Mouse (Mus musculus): Measurements from ENCODE around the gene 2610021A01Rik. TPM values are rescaled to one million over a fixed set of nuclear protein-coding genes. Genes with fewer than 3 reads are reported as not detected.
"Not testable (repeated sequence)": the region's sequence is repeated elsewhere in the genome, so short reads cannot be mapped to it uniquely, and the experiment has no call there.

Gene 2610021A01Rik
- total and polyA plus RNA-seq, 3 experiments = 3.4 to 9.2 (median 8.5) TPM

DNA sequence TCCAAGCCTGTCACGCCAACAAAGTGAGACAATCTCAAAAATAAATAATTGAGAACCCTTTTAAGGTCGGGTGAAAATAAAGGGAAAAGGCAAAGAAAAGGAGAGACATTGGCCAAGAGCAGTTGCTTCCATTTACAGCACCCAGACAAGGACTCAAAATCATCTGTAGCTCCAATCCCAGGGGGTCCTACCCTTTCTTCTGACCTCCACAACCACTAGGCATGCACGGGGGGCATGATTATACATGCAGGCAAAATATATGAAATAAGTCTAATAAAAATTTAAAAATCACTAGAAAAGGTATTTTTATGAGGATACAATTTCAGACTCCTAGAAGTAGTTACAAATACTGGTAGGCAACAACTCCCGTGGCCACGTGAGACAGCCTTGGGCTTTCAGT, 415 bp upstream of the 2610021A01Rik start:
- H3K9ac ChIP-seq (ENCODE audit: low read depth, low read length) = peak overlapping the region; percentile 50
- no peaks in the 10 kb centered on the region for H3K27me3 ChIP-seq (ENCODE audit: control insufficient read depth, insufficient read depth, low read length)
- H3K4me3 ChIP-seq = peak overlapping the region; percentile 72
- TF ChIP-seq POLR2A (IDR thresholded peaks at IDR 0.05; ENCODE audit: insufficient read depth, low read depth, low read length) = no peak
- TF ChIP-seq CTCF (IDR thresholded peaks at IDR 0.05) = no peak
- no peak for TF ChIP-seq EP300 (IDR thresholded peaks at IDR 0.05; ENCODE audit: insufficient read depth, low read depth, low read length)
- H3K36me3 ChIP-seq (ENCODE audit: control insufficient read depth, insufficient read depth, low read length) = no peaks in the 10 kb centered on the region
- 49% methylated on average over 5 of the region's 5 CpGs for WGBS
- peak overlapping the region; percentile 66 for H3K27ac ChIP-seq
- H3K79me2 ChIP-seq (replicated peaks; ENCODE audit: control insufficient read depth, insufficient read depth, low read length) = no peaks in the 10 kb centered on the region
- no peak for DNase-seq
- intact Hi-C loops (cut with DNase I) = loop anchor here (2.0 to 5.0 kb wide), 3 partner anchors 34 to 204 kb away; partner anchors contain the start of gene Zfp788
- H3K4me1 ChIP-seq (ENCODE audit: control insufficient read depth, insufficient read depth, low read length) = no peaks in the 10 kb centered on the region; the same call in 1 of the 2 replicates

DNA sequence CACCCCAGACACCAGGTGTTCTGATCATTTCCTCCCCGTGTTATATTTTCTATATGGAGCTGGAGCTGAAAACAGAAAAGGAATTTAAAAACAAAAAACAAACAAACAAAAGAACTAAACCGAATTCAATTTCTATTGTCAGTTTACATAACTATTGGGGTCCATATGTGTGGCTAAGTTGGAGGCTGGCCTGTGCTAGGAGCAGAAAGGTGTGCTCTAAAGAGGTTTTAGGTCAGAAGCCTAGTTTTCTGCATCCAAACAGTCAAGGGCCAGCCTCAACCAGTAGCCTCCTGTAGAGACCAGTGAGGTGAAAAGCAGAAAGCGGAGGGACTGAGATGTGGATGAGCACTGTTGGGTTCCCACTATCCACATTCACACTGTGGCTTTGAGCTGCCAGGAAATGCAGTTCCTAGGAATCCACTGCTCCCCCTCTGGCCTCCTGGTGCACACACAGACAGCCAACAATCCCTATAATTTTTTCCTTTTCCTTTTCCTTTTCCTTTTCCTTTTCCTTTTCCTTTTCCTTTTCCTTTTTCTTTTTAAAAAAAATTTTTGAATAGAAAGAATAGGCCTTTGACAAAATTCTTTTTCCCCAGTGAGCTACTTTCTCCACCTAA, 1.0 kb downstream of the 2610021A01Rik start:
- 23% methylated on average over 3 of the region's 3 CpGs for WGBS
- no peaks in the 10 kb centered on the region for H3K79me2 ChIP-seq (replicated peaks; ENCODE audit: control insufficient read depth, insufficient read depth, low read length)
- H3K36me3 ChIP-seq (ENCODE audit: control insufficient read depth, insufficient read depth, low read length) = no peaks in the 10 kb centered on the region
- H3K4me3 ChIP-seq = peak overlapping the region; percentile 72
- no peaks in the 10 kb centered on the region; the same call in 1 of the 2 replicates for H3K4me1 ChIP-seq (ENCODE audit: control insufficient read depth, insufficient read depth, low read length)
- no peaks in the 10 kb centered on the region for H3K27me3 ChIP-seq (ENCODE audit: control insufficient read depth, insufficient read depth, low read length)
- intact Hi-C loops (cut with DNase I) = loop anchor here (2.0 to 5.0 kb wide), 3 partner anchors 32 to 205 kb away; partner anchors contain the start of gene Zfp788
- peak overlapping the region; percentile 84; the same call in 1 of the 2 replicates for H3K9ac ChIP-seq (ENCODE audit: low read depth, low read length)
- no peak overlapping the region; the same call in 1 of the 2 replicates for H3K27ac ChIP-seq
- TF ChIP-seq POLR2A (IDR thresholded peaks at IDR 0.05; ENCODE audit: insufficient read depth, low read depth, low read length) (no peak), CTCF (IDR thresholded peaks at IDR 0.05) (no peak), EP300 (IDR thresholded peaks at IDR 0.05; ENCODE audit: insufficient read depth, low read depth, low read length) (no peak)
- DNase-seq = no peak

DNA sequence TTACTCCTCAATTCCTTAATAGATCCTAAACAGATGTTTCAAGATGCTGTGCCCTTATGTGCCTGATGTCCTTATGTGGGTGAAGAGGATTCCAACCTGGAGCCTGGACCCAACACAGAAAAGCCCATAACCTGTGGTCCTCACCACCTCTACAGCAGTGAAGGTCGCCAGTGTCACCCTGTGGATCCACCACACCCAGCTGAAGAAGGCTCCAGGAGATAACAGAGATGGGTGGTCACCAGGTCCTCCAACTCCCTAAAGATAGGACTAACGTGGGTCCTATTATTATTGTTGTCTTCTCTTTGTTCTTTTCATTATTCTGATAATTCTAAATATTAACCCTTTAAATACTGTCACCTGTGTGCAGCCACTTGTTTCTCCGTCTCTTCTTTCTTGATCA, 12.6 kb downstream of the 2610021A01Rik start:
- H3K27me3 ChIP-seq (ENCODE audit: control insufficient read depth, insufficient read depth, low read length) = no peaks in the 10 kb centered on the region
- no peak overlapping the region for H3K27ac ChIP-seq
- intact Hi-C loops (cut with DNase I) = no loop called here
- no peaks in the 10 kb centered on the region for H3K79me2 ChIP-seq (replicated peaks; ENCODE audit: control insufficient read depth, insufficient read depth, low read length)
- no peak for DNase-seq
- H3K36me3 ChIP-seq (ENCODE audit: control insufficient read depth, insufficient read depth, low read length) = peaks cover 2% of the 10 kb centered on the region; the same call in 1 of the 2 replicates
- H3K4me3 ChIP-seq = no peak overlapping the region
- no peak for TF ChIP-seq EP300 (IDR thresholded peaks at IDR 0.05; ENCODE audit: insufficient read depth, low read depth, low read length)
- TF ChIP-seq CTCF (IDR thresholded peaks at IDR 0.05) = no peak
- no peak for TF ChIP-seq POLR2A (IDR thresholded peaks at IDR 0.05; ENCODE audit: insufficient read depth, low read depth, low read length)
- 73% methylated on average over 3 of the region's 3 CpGs for WGBS
- H3K4me1 ChIP-seq (ENCODE audit: control insufficient read depth, insufficient read depth, low read length) = no peaks in the 10 kb centered on the region
- H3K9ac ChIP-seq (ENCODE audit: low read depth, low read length) = no peak overlapping the region

DNA sequence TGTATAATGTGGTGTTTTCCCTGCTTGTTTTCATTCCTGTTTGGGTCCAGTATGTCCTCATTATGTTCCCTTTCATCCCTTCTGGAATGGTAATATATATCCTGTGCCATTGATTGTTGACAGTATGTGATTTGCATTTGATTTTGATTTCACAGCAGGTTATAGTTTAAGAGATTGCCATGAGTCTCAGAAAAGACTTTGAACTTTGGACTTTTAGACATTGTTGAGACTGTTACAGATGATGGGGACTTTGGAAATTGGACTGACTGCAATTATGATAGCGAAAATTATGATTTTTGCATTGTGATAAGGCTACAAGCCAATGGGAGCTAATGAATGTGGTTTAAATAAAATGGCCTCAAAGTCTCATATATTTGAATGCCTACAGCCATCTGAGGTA, 17.2 kb downstream of the 2610021A01Rik start:
- intact Hi-C loops (cut with DNase I); H3K36me3 ChIP-seq (ENCODE audit: control insufficient read depth, insufficient read depth, low read length); H3K4me1 ChIP-seq (ENCODE audit: control insufficient read depth, insufficient read depth, low read length); H3K9ac ChIP-seq (ENCODE audit: low read depth, low read length); H3K27me3 ChIP-seq (ENCODE audit: control insufficient read depth, insufficient read depth, low read length); H3K4me3 ChIP-seq; H3K27ac ChIP-seq; H3K79me2 ChIP-seq (replicated peaks; ENCODE audit: control insufficient read depth, insufficient read depth, low read length); DNase-seq: not testable (repeated sequence)
- 100% methylated on average over 1 of the region's 1 CpGs for WGBS

DNA sequence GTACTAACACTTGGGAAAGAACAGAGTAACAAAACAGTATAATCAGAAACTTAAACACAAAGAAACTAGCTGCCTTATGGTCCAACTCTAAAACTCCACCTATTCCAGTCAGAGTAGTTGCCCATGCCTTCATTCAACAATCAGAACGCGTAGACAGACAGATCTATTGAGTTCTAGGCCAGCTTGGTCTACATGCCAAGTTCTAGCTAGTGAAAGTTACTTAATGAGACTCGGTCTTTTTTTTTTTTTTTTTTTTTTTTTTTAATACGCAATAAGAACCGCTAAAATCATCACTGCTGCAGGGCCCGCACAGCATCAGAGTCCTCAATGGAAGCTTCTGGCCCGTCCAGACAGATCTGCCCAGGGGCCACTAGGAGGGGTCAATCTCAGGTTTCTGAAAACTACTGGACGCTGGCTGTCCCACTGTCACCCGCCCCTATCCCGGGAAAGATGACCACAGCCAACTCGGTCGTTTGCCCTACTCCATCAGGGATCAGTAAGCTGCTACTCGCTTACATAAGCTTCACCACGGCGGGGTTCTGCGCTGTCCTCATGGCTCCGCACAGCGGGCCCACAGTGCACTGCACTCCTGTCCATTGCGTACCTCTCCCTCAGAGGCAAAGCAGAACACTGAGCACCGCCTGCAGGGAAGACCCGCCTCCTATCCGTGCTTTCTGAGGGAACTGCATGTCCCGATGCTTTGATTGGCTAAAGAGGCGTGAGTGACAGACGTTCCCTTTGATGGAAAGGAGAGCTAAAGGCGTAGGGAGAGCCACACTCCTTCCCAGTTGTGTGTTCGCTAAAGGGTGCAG, 33.6 kb downstream of the 2610021A01Rik start, which contains the start of gene Zfp788:
Gene Zfp788 (plus strand): TSS at position 795 of the 812 bp plus-strand sequence.
- intact Hi-C loops (cut with DNase I) = loop anchor here (2.0 to 10.0 kb wide), 4 partner anchors 35 to 1672 kb away; partner anchors contain the start of genes 2610021A01Rik, AI987944, AW146154 and Gm20449
- peak; percentile 93 for TF ChIP-seq POLR2A (IDR thresholded peaks at IDR 0.05; ENCODE audit: insufficient read depth, low read depth, low read length)
- peak; percentile 86 for TF ChIP-seq CTCF (IDR thresholded peaks at IDR 0.05)
- peak; percentile 88 for TF ChIP-seq EP300 (IDR thresholded peaks at IDR 0.05; ENCODE audit: insufficient read depth, low read depth, low read length)
- H3K79me2 ChIP-seq (replicated peaks; ENCODE audit: control insufficient read depth, insufficient read depth, low read length) = no peaks in the 10 kb centered on the region
- H3K9ac ChIP-seq (ENCODE audit: low read depth, low read length) = peak within 1 kb of the TSS; percentile 84
- peak within 1 kb of the TSS; percentile 89 for H3K27ac ChIP-seq
- WGBS = 2% methylated on average over 27 of the region's 27 CpGs
- DNase-seq = peak; percentile 89 to 96
- H3K36me3 ChIP-seq (ENCODE audit: control insufficient read depth, insufficient read depth, low read length) = peaks cover 4% of the 10 kb centered on the region
- H3K4me1 ChIP-seq (ENCODE audit: control insufficient read depth, insufficient read depth, low read length) = no peaks in the 10 kb centered on the region
- peak within 1 kb of the TSS; percentile 85 for H3K4me3 ChIP-seq
- H3K27me3 ChIP-seq (ENCODE audit: control insufficient read depth, insufficient read depth, low read length) = no peaks in the 10 kb centered on the region

Measured in heart, adult 2 months (tissue).